Mouse (Mus musculus): ENCODE results near the gene Riox1.
"Not testable (repeated sequence)": the region's sequence is repeated elsewhere in the genome, so short reads cannot be mapped to it uniquely, and the experiment has no call there.

The Riox1 gene

GRCm38 (mm10) chr12:83950493-83950839, at the start of gene Riox1:
Riox1 (plus strand) TSS chr12:83950608.
- in situ Hi-C loops (cut with MboI; ENCODE audit: low pct_unique_long_range_greater_than_20kb in 1 of 2, low sequenced_read_pairs in 2 of 2, unreplicated experiment in 1 of 2), result no loop called here

DNA sequence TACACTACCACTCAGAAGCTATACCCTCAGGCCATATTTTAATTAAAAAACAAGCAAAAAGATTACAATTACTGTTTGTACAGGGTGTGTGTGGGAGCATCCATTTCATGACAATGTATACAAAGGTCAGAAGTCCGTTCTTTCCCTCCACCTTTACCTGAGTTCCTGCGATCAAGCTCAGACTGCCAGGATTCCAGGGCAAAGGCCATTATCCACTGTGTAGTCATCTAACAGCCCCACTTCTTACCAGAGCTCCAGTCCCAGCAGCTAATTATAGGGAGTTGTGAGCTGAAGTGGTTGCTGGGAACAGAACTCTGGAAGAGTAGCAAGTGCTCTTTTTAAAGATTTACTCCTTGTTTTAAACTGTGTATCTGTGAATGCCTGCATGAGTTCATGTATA, 40.0 kb upstream of the Riox1 start:
- in situ Hi-C loops (cut with MboI; ENCODE audit: low pct_unique_long_range_greater_than_20kb in 1 of 2, low sequenced_read_pairs in 2 of 2, unreplicated experiment in 1 of 2), result no loop called here

DNA sequence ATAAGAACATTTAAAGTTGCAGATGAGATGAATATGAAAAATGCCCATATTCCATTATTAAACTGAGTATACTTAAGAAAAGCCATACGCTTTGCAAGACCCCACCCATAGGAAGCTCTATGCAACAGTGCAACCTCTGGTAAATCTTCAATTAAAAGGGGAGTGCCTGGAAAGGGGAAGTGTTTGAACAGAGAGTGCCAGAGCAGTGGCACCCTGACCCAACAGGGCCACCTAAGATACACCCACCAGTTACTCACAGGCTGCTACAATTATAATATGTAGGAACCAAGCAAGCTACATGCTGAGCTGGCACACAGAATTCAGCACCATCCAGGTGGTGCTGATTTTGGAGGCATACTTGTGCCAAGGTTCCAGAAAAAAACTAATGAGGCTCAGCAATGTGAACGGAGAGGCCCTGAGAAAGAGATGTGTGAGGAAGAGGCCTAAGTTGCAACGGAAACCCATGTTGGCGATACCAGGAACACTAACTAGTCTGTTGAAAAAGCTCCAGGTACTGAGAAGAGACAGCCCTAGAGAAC, 36.1 kb upstream of the Riox1 start:
- in situ Hi-C loops (cut with MboI; ENCODE audit: low pct_unique_long_range_greater_than_20kb in 1 of 2, low sequenced_read_pairs in 2 of 2, unreplicated experiment in 1 of 2), result no loop called here

- in situ Hi-C loops (cut with MboI; ENCODE audit: low pct_unique_long_range_greater_than_20kb in 1 of 2, low sequenced_read_pairs in 2 of 2, unreplicated experiment in 1 of 2), result no loop called here
These were observed 35.6 kb upstream of the Riox1 start for GRCm38 (mm10) chr12:83914797-83915196.

DNA sequence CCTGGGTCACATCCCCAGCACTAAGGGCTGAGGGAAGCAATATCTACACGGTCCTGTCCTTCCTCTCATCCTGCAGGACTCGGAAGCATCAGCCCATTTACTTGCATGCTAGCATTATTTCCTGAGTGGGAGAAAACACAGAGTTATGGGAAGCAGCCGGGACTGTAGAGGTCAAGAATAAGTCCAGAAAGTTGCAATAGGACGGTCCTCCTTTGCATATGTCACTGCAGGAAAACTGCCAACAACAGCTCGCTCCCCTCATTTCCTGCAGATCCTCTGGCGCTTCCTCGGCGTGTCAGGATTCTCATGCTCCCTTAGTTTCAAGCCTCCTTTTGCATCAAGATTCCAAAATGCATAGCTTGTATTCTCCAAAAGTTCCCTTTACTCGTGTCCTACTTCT, 33.5 kb upstream of the Riox1 start:
- in situ Hi-C loops (cut with MboI; ENCODE audit: low pct_unique_long_range_greater_than_20kb in 1 of 2, low sequenced_read_pairs in 2 of 2, unreplicated experiment in 1 of 2), result no loop called here

- in situ Hi-C loops (cut with MboI; ENCODE audit: low pct_unique_long_range_greater_than_20kb in 1 of 2, low sequenced_read_pairs in 2 of 2, unreplicated experiment in 1 of 2), result no loop called here
These were observed 29.5 kb upstream of the Riox1 start for GRCm38 (mm10) chr12:83920721-83921441.

DNA sequence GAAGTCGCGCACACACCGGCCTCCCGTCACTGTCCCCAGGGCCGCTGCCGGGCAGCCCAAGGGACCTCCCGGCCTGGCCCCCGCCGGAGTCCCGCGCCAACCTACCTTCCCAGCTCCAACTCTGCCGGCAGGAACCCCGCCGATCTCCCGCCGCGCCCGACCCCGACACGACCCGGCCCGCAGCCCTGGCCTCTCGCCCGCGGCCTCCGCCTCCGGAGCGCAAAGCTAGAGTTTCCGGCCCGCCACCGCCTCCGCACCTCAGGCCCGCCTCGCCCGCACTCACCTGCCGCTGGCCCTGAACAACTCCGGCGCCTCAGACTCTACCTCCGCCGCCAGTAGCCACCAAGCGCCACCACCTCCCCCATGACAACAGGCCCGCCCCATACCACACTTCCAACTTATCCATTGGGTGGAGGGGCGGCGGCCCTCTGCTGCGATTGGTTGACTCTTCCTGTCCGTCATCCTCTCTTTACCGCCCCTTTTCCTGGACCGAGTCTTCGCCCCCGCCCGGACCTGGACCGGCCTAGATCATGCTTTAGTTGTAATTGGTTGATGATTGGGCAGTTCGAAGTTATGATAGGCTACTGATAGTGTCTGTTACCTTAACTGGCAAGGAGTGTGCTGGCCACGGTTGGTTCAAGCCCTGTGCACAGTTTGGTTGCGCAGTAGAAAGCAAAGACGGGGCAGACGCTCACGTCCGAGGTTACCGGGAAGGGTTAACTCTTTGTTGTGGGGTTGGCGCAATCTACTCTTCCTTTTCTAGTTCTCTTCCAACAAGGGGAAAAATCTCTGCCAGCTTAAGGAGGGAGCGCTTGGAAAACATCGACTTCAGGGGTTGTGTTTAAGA, 28.6 kb upstream of the Riox1 start, which contains the start of gene Numb:
Gene Numb, minus strand, starts transcription at position 400 of the 847 bp plus-strand sequence.
- in situ Hi-C loops (cut with MboI; ENCODE audit: low pct_unique_long_range_greater_than_20kb in 1 of 2, low sequenced_read_pairs in 2 of 2, unreplicated experiment in 1 of 2), result no loop called here

DNA sequence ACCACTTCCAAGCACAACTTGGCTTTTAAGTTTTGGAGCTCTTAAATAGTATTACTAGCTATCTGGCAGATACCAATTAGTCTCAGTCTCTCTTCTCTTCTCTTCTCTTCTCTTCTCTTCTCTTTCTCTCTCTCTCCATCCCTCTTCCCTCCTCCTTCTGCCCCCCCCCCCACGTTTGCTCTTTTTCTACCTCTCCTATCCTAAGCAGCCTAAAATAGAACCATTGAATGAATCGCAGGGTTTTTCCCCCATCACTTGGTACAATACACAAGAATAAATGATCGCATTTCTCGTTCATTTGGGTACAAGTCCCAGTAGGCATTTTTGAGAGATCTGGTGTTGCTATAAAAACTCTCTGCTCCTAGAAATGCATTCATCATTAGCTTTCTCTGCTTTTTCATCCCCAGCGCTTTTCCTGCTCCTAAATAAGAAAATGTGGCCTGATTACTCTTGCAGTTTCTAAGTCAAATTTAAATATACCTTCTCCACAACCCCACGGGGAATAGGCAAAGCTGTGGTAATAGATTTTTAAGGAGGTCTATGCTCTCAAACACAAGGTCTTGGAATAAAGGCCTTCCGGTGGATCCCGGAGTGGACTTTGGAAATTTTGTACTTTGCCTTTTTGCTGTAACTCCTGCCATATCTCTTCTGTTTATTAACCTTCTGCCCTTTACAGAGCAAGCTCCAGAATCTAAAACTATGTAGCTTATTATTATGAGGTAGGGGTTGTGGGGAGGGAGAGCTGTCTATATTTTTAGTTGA, 27.5 kb upstream of the Riox1 start:
- in situ Hi-C loops (cut with MboI; ENCODE audit: low pct_unique_long_range_greater_than_20kb in 1 of 2, low sequenced_read_pairs in 2 of 2, unreplicated experiment in 1 of 2), result no loop called here

GRCm38 (mm10) chr12:83923486-83923859, 26.9 kb upstream of the Riox1 start:
- in situ Hi-C loops (cut with MboI; ENCODE audit: low pct_unique_long_range_greater_than_20kb in 1 of 2, low sequenced_read_pairs in 2 of 2, unreplicated experiment in 1 of 2), result no loop called here

DNA sequence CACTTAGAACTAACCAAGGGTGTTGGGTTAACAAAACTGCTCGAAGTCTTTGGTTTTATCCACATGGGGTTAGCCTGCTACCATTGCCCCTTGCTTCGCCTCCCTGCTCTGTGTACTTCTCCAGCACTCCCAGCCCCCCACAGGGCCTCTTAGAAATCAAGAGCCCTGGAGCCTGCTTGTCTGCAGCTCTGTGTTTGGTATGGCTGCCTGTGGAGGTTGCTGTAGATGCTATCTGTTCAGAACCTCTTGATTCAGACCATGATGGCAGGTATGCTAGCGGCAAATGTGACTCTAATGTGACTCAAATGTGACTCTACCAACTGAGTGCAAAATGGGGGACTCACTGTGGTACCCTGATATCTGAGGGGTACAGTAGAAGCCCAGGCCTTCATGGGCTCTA, 26.1 kb upstream of the Riox1 start:
- in situ Hi-C loops (cut with MboI; ENCODE audit: low pct_unique_long_range_greater_than_20kb in 1 of 2, low sequenced_read_pairs in 2 of 2, unreplicated experiment in 1 of 2), result no loop called here

GRCm38 (mm10) chr12:83925160-83925703, 25.2 kb upstream of the Riox1 start:
- in situ Hi-C loops (cut with MboI; ENCODE audit: low pct_unique_long_range_greater_than_20kb in 1 of 2, low sequenced_read_pairs in 2 of 2, unreplicated experiment in 1 of 2), result no loop called here

GRCm38 (mm10) chr12:83926061-83926460, 24.3 kb upstream of the Riox1 start:
- in situ Hi-C loops (cut with MboI; ENCODE audit: low pct_unique_long_range_greater_than_20kb in 1 of 2, low sequenced_read_pairs in 2 of 2, unreplicated experiment in 1 of 2), result no loop called here

- in situ Hi-C loops (cut with MboI; ENCODE audit: low pct_unique_long_range_greater_than_20kb in 1 of 2, low sequenced_read_pairs in 2 of 2, unreplicated experiment in 1 of 2), result no loop called here
These were observed 22.7 kb upstream of the Riox1 start for GRCm38 (mm10) chr12:83927747-83928146.

GRCm38 (mm10) chr12:83929186-83929804, 21.1 kb upstream of the Riox1 start:
- in situ Hi-C loops (cut with MboI; ENCODE audit: low pct_unique_long_range_greater_than_20kb in 1 of 2, low sequenced_read_pairs in 2 of 2, unreplicated experiment in 1 of 2), result no loop called here

GRCm38 (mm10) chr12:83937600-83937999, 12.8 kb upstream of the Riox1 start:
- in situ Hi-C loops (cut with MboI; ENCODE audit: low pct_unique_long_range_greater_than_20kb in 1 of 2, low sequenced_read_pairs in 2 of 2, unreplicated experiment in 1 of 2), result no loop called here

- in situ Hi-C loops (cut with MboI; ENCODE audit: low pct_unique_long_range_greater_than_20kb in 1 of 2, low sequenced_read_pairs in 2 of 2, unreplicated experiment in 1 of 2), result not testable (repeated sequence)
These were observed 11.8 kb upstream of the Riox1 start for GRCm38 (mm10) chr12:83938592-83938991.

GRCm38 (mm10) chr12:83939332-83939731, 11.1 kb upstream of the Riox1 start:
- in situ Hi-C loops (cut with MboI; ENCODE audit: low pct_unique_long_range_greater_than_20kb in 1 of 2, low sequenced_read_pairs in 2 of 2, unreplicated experiment in 1 of 2), result no loop called here

- in situ Hi-C loops (cut with MboI; ENCODE audit: low pct_unique_long_range_greater_than_20kb in 1 of 2, low sequenced_read_pairs in 2 of 2, unreplicated experiment in 1 of 2), result no loop called here
These were observed 10.4 kb upstream of the Riox1 start for GRCm38 (mm10) chr12:83940031-83940430.

Measured in mouse embryonic stem cell (cell line).